Mouse (Mus musculus) forebrain, embryonic 11.5 days (tissue): ENCODE data around the gene Selenbp2. TPM values are rescaled to one million over a fixed set of nuclear protein-coding genes. Genes with fewer than 3 reads are reported as not detected.
"Not testable (repeated sequence)": the region's sequence is repeated elsewhere in the genome, so short reads cannot be mapped to it uniquely, and the experiment has no call there.

Experiments
- ATAC-seq: fragments of 200-750 bp; cut with Nextera tagmentation; replicated peaks from 2 replicates; pipeline ENCODE4 v1.8.0; 2017; ENCODE audit warnings: moderate TSS enrichment; ENCODE audit not compliant: low FRiP score
- DNase-seq: peaks from one replicate; pipeline ENCODE4 v3.0.0-alpha.2; 2017; ENCODE audit warnings: low spot score
- H3K27ac ChIP-seq: fragments of 300-500 bp; sonication (generic); 2 replicates; pipeline ENCODE4 v1.5.1; 2014; ENCODE audit warnings: low read depth, low read length
- H3K27me3 ChIP-seq: fragments of 300-500 bp; sonication (generic); 2 replicates; pipeline ENCODE4 v1.6.1; 2014; ENCODE audit warnings: mild to moderate bottlenecking, low read length, mixed read lengths; ENCODE audit not compliant: control insufficient read depth, insufficient read depth
- H3K36me3 ChIP-seq: fragments of 300-500 bp; sonication (generic); 2 replicates; pipeline ENCODE4 v1.6.1; 2014; ENCODE audit warnings: mild to moderate bottlenecking, low read length, moderate library complexity, mixed read lengths; ENCODE audit not compliant: control insufficient read depth, insufficient read depth
- H3K4me1 ChIP-seq: fragments of 300-500 bp; sonication (generic); replicated peaks from 2 replicates; pipeline ENCODE4 v1.6.1; 2014; ENCODE audit warnings: low read length, mixed read lengths; ENCODE audit not compliant: control insufficient read depth, insufficient read depth
- H3K4me2 ChIP-seq: fragments of 300-500 bp; sonication (generic); 2 replicates; pipeline ENCODE4 v1.6.1; 2014; ENCODE audit warnings: low read depth, mild to moderate bottlenecking, low read length, moderate library complexity, mixed read lengths; ENCODE audit not compliant: severe bottlenecking
- H3K4me3 ChIP-seq: fragments of 300-500 bp; sonication (generic); 2 replicates; pipeline ENCODE4 v1.5.1; 2014; ENCODE audit warnings: low read depth, low read length
- H3K9ac ChIP-seq: fragments of 300-500 bp; sonication (generic); 2 replicates; pipeline ENCODE4 v1.6.1; 2014; ENCODE audit warnings: low read length
- H3K9me3 ChIP-seq: fragments of 300-500 bp; sonication (generic); 2 replicates; pipeline ENCODE4 v1.6.1; 2016; ENCODE audit warnings: low read length, mixed read lengths; ENCODE audit not compliant: control insufficient read depth
- WGBS: fragments of 180-500 bp; shearing (Covaris S2); extraction: QIAGEN DNeasy Blood & Tissue Kit; methylation state at CpG from one replicate; pipeline ENCODE4 v1.1.7; 2014; 5-methylcytosine and 5-hydroxymethylcytosine counted together
- polyA plus RNA-seq: library from polyadenylated mRNA; unstranded; fragments of >200 nt; fragmentation: Nextera tagmentation; extraction: Ambion mirVana; gene quantifications from 2 replicates; pipeline ENCODE4 v1.2.1, GENCODE M21; 2014

Gene Selenbp2
- polyA plus RNA-seq, 1 experiment from 2014 or later = not detected

GRCm38 (mm10) chr3:94665060-94665802 is 28.1 kb upstream of the Selenbp2 start:
- not testable (repeated sequence) for H3K9me3 ChIP-seq, H3K4me1 ChIP-seq, H3K36me3 ChIP-seq, H3K9ac ChIP-seq, H3K4me2 ChIP-seq, H3K27ac ChIP-seq, H3K27me3 ChIP-seq, H3K4me3 ChIP-seq, DNase-seq, ATAC-seq
- 88% methylated on average over 3 of the region's 5 CpGs for WGBS

- not testable (repeated sequence) for H3K9ac ChIP-seq, H3K9me3 ChIP-seq, ATAC-seq, H3K4me2 ChIP-seq, H3K4me3 ChIP-seq, H3K27me3 ChIP-seq, H3K36me3 ChIP-seq, DNase-seq, H3K4me1 ChIP-seq, H3K27ac ChIP-seq
- WGBS = 32% methylated on average over 7 of the region's 7 CpGs
These were observed 27.5 kb upstream of the Selenbp2 start for GRCm38 (mm10) chr3:94665896-94666295.

- H3K27me3 ChIP-seq, H3K9me3 ChIP-seq, DNase-seq, H3K4me1 ChIP-seq, H3K4me3 ChIP-seq, H3K9ac ChIP-seq, ATAC-seq, H3K4me2 ChIP-seq, H3K27ac ChIP-seq, H3K36me3 ChIP-seq: not testable (repeated sequence)
- 87% methylated on average over 9 of the region's 9 CpGs for WGBS
These were observed 18.3 kb upstream of the Selenbp2 start for GRCm38 (mm10) chr3:94675101-94675500.

GRCm38 (mm10) chr3:94679351-94679841 is 14.0 kb upstream of the Selenbp2 start:
- ATAC-seq = no peak
- H3K27ac ChIP-seq = no peak overlapping the region
- 75% methylated on average over 8 of the region's 8 CpGs for WGBS
- H3K9ac ChIP-seq = no peak overlapping the region
- H3K4me1 ChIP-seq = no peaks in the 10 kb centered on the region
- H3K4me3 ChIP-seq = no peak overlapping the region
- H3K36me3 ChIP-seq = no peaks in the 10 kb centered on the region
- no peaks in the 10 kb centered on the region for H3K27me3 ChIP-seq
- no peaks in the 10 kb centered on the region for H3K9me3 ChIP-seq
- no peak for DNase-seq
- H3K4me2 ChIP-seq = no peak overlapping the region

- not testable (repeated sequence) for H3K27me3 ChIP-seq
These were observed 13.3 kb upstream of the Selenbp2 start for GRCm38 (mm10) chr3:94680032-94680431.

GRCm38 (mm10) chr3:94680783-94681182 is 12.6 kb upstream of the Selenbp2 start:
- Histone ChIP-seq H3K27ac (no peak overlapping the region), H3K9me3 (no peaks in the 10 kb centered on the region), H3K27me3 (no peaks in the 10 kb centered on the region), H3K36me3 (no peaks in the 10 kb centered on the region), H3K4me3 (no peak overlapping the region), H3K4me1 (no peaks in the 10 kb centered on the region), H3K9ac (no peak overlapping the region), H3K4me2 (no peak overlapping the region)
- WGBS = 90% methylated on average over 16 of the region's 16 CpGs
- no peak for DNase-seq
- ATAC-seq = no peak

More at GRCm38 (mm10) chr3:94680032-94680431, 13.3 kb upstream of the Selenbp2 start:
- not testable (repeated sequence) for H3K9ac ChIP-seq, H3K9me3 ChIP-seq, ATAC-seq, DNase-seq, H3K4me3 ChIP-seq, H3K4me1 ChIP-seq, H3K4me2 ChIP-seq, H3K36me3 ChIP-seq, H3K27ac ChIP-seq
- 92% methylated on average over 12 of the region's 12 CpGs for WGBS

GRCm38 (mm10) chr3:94683646-94684045 is 9.7 kb upstream of the Selenbp2 start:
- ATAC-seq (no peak), DNase-seq (no peak)
- no peak overlapping the region for H3K27ac ChIP-seq
- no peaks in the 10 kb centered on the region for H3K4me1 ChIP-seq
- H3K4me2 ChIP-seq = no peak overlapping the region
- H3K9ac ChIP-seq = no peak overlapping the region
- H3K36me3 ChIP-seq = no peaks in the 10 kb centered on the region
- WGBS = 85% methylated on average over 6 of the region's 6 CpGs
- H3K4me3 ChIP-seq = no peak overlapping the region
- no peaks in the 10 kb centered on the region for H3K27me3 ChIP-seq
- no peaks in the 10 kb centered on the region for H3K9me3 ChIP-seq

GRCm38 (mm10) chr3:94685989-94686772 is 7.2 kb upstream of the Selenbp2 start:
- not testable (repeated sequence) for DNase-seq, ATAC-seq, H3K27me3 ChIP-seq, H3K9me3 ChIP-seq, H3K36me3 ChIP-seq, H3K9ac ChIP-seq, H3K27ac ChIP-seq, H3K4me2 ChIP-seq, H3K4me3 ChIP-seq, H3K4me1 ChIP-seq
- WGBS = 86% methylated on average over 8 of the region's 8 CpGs
